Mouse (Mus musculus) lung, adult 2 months (tissue): Measurements from ENCODE around the gene Ddit4.
A peak's percentile ranks its signal among the peaks of the same experiment; 100 is the strongest.

ENCODE experiments used
- CTCF ChIP-seq: fragments of 200-500 bp; IDR thresholded peaks from 2 replicates; pipeline ENCODE4 v1.5.1; 2011; ENCODE audit warnings: mild to moderate bottlenecking, low read length, control low read depth; ENCODE audit not compliant: insufficient read depth
- POLR2A ChIP-seq: fragments of 200-500 bp; IDR thresholded peaks from 2 replicates; pipeline ENCODE4 v1.6.1; 2011; ENCODE audit warnings: low read depth, mild to moderate bottlenecking, control low read depth, low read length, borderline replicate concordance; ENCODE audit errors: extremely low read depth

DNA sequence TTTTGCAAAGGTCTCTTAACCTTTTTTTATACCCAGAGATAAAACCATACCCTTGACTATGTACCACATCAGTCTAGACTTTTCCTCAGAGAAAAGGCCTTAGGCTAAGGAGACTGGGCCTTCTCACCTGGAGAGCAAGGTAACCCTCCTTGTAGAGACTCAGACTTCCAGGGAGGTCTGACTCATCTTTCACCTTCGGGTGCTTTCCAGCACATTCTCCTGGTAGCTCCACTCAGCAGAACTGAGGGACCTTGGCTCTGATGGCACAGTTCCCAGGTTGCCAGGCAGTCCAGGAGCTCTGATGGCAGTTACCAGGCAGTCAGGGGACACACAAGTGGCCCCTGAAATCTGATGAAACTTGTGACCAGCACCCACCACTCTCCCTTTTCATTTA lies 2.4 kb downstream of the Ddit4 start:
- TF ChIP-seq CTCF, result no peak
- TF ChIP-seq POLR2A, result 0 out of 2 replicates have a peak, but pooled peaks have one; percentile 24
